Mouse (Mus musculus): ENCODE results near the gene Prkg1. TPM values are rescaled to one million over a fixed set of nuclear protein-coding genes. Genes with fewer than 3 reads are reported as not detected.
"Not testable (repeated sequence)": the region's sequence is repeated elsewhere in the genome, so short reads cannot be mapped to it uniquely, and the experiment has no call there.

Gene Prkg1
- polyA plus RNA-seq, 1 experiment from 2014 or later = 21.1 TPM

- WGBS = 17% methylated on average over 4 of the region's 4 CpGs
- ATAC-seq (ENCODE audit: insufficient number of reproducible peaks, insufficient read depth, low FRiP score, low read depth) = no peak
- Histone ChIP-seq H3K9me3 (ENCODE audit: control insufficient read depth, low read depth, low read length) (no peaks in the 10 kb centered on the region), H3K4me3 (ENCODE audit: low read depth, low read length) (no peak overlapping the region), H3K4me2 (replicated peaks; ENCODE audit: low read depth, low read length) (no peak overlapping the region), H3K9ac (replicated peaks; ENCODE audit: low read depth, low read length) (no peak overlapping the region), H3K4me1 (ENCODE audit: control insufficient read depth, insufficient read depth, low read length) (0 out of 2 replicates have a peak, but pooled peaks cover 5% of the 10 kb centered on the region), H3K27ac (ENCODE audit: low read length) (no peak overlapping the region), H3K27me3 (ENCODE audit: control insufficient read depth, insufficient read depth, low read length) (peaks cover 29% of the 10 kb centered on the region), H3K36me3 (ENCODE audit: control insufficient read depth, insufficient read depth, low read length) (no peaks in the 10 kb centered on the region)
Observed at GRCm38 (mm10) chr19:30553740-30554139, 1211.1 kb downstream of the Prkg1 start.

DNA sequence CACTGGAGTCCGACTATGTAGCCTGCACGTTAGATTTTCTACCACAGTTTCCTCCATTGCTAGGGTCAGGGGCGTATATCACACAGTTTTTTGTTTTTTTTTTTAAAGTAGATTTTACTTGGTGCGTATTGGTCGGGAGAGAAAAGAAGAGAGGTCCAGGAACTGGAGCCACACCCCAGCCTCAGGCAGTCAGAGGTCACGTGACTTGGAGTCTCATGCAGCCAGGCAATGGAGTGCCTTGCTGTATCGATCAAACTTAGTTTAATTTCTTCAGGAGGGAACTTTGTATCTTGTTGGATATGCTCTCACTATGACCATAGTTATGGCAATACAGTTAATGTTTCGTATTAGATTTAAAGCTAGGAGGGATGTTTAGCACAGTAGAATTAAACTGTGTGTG is 1212.6 kb downstream of the Prkg1 start:
- no peak overlapping the region for H3K27ac ChIP-seq (ENCODE audit: low read length)
- no peaks in the 10 kb centered on the region for H3K36me3 ChIP-seq (ENCODE audit: control insufficient read depth, insufficient read depth, low read length)
- no peak overlapping the region for H3K4me2 ChIP-seq (replicated peaks; ENCODE audit: low read depth, low read length)
- 64% methylated on average over 8 of the region's 8 CpGs for WGBS
- ATAC-seq (ENCODE audit: insufficient number of reproducible peaks, insufficient read depth, low FRiP score, low read depth) = no peak
- no peaks in the 10 kb centered on the region for H3K9me3 ChIP-seq (ENCODE audit: control insufficient read depth, low read depth, low read length)
- H3K9ac ChIP-seq (replicated peaks; ENCODE audit: low read depth, low read length) = no peak overlapping the region
- peaks cover 31% of the 10 kb centered on the region for H3K27me3 ChIP-seq (ENCODE audit: control insufficient read depth, insufficient read depth, low read length)
- H3K4me3 ChIP-seq (ENCODE audit: low read depth, low read length) = no peak overlapping the region
- 0 out of 2 replicates have a peak, but pooled peaks cover 5% of the 10 kb centered on the region for H3K4me1 ChIP-seq (ENCODE audit: control insufficient read depth, insufficient read depth, low read length)

DNA sequence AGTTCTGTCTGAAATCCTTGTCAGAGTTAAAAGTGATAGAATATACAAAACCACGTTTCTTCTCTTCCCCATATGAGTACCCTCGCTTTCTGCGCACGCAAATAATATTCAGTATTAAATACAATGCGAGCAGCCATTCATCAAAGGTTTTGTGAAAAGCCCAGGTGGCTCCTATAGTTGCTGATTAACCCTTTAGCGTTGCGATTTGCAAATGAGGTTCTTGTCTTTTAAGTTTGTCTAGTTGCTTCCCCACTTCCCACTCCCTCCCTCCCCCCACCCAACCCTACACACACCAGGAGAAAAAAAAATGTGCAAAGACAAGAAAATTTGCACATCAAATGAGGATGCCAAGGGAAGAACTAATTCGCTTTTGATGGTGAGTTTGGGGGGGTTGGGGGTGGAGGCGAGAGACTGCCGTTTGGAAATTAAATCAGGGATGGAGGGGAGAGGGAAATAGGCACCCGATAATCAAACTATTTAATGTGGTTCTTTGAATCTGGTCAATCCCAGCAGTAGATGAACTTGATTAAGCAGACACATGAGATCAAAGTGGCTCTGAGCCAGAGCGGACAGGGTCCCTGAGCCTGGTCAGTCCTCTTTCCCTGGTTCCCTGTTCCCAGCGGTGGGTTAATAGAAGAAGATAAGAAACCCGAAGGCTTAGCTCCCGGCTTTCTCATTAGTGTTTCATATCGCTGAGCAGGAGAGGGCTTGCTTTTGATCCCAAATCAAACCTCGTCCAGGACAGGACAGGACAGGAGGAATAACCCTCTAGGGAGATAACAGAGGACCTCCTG is 1214.8 kb downstream of the Prkg1 start:
- Histone ChIP-seq H3K4me1 (ENCODE audit: control insufficient read depth, insufficient read depth, low read length) (0 out of 2 replicates have a peak, but pooled peaks cover 5% of the 10 kb centered on the region), H3K27me3 (ENCODE audit: control insufficient read depth, insufficient read depth, low read length) (peaks cover 34% of the 10 kb centered on the region), H3K4me2 (replicated peaks; ENCODE audit: low read depth, low read length) (peak overlapping the region; percentile 48), H3K27ac (ENCODE audit: low read length) (no peak overlapping the region), H3K9ac (replicated peaks; ENCODE audit: low read depth, low read length) (no peak overlapping the region), H3K4me3 (ENCODE audit: low read depth, low read length) (peak overlapping the region; percentile 27; the same call in 1 of the 2 replicates), H3K9me3 (ENCODE audit: control insufficient read depth, low read depth, low read length) (no peaks in the 10 kb centered on the region), H3K36me3 (ENCODE audit: control insufficient read depth, insufficient read depth, low read length) (no peaks in the 10 kb centered on the region)
- under 1% methylated on average over 17 of the region's 17 CpGs for WGBS
- no peak for ATAC-seq (ENCODE audit: insufficient number of reproducible peaks, insufficient read depth, low FRiP score, low read depth)

DNA sequence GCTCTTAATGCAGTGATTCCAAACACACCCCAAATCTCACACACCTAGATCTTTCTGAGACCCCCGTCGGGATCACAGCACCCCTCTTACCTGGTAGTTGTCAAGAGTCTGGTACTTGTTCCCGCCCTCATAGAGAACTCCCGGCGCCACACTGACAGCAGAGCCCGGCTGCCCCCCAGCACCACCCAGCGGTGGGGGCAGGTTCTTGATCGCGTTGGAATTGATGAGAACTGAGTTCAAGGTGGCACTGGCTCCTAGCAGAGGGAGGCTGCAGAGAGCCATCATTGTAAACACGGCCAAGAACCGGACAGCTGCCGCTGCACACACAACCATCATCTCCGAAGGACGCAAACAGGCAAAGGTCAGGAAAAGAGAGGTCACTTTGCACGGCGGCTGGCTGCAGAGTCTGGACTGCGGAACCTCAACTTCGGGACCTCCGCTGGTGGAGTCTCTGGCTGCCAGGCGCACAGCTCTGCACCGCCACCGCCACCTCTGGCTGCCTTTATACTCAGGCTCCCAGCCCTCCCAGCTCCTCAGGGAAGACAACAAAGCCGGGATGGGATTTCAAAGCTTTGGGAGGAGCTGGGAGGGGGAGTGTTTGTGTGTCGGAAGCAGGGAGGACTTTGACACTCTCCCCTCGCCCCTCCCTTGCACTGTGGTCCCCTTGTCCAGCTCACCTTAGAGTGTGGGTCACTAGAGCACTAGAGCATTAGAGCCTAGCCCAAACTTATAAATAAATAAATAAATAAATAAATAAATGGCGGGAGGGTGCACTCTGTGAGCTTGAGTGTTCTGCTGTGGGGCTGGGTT is 1215.6 kb downstream of the Prkg1 start, which contains the start of gene Dkk1:
Gene Dkk1, minus strand, starts transcription at position 622 of the 810 bp plus-strand sequence.
- Histone ChIP-seq H3K36me3 (ENCODE audit: control insufficient read depth, insufficient read depth, low read length) (no peaks in the 10 kb centered on the region), H3K9me3 (ENCODE audit: control insufficient read depth, low read depth, low read length) (no peaks in the 10 kb centered on the region), H3K4me1 (ENCODE audit: control insufficient read depth, insufficient read depth, low read length) (0 out of 2 replicates have a peak, but pooled peaks cover 5% of the 10 kb centered on the region), H3K4me3 (ENCODE audit: low read depth, low read length) (peak within 1 kb of the TSS; percentile 27), H3K9ac (replicated peaks; ENCODE audit: low read depth, low read length) (no peak within 1 kb of the TSS), H3K27me3 (ENCODE audit: control insufficient read depth, insufficient read depth, low read length) (peaks cover 34% of the 10 kb centered on the region), H3K27ac (ENCODE audit: low read length) (no peak within 1 kb of the TSS), H3K4me2 (replicated peaks; ENCODE audit: low read depth, low read length) (peak within 1 kb of the TSS; percentile 48)
- WGBS = 1% methylated on average over 26 of the region's 26 CpGs
- peak; percentile 59; the same call in 1 of the 2 replicates for ATAC-seq (ENCODE audit: insufficient number of reproducible peaks, insufficient read depth, low FRiP score, low read depth)

- no peaks in the 10 kb centered on the region for H3K36me3 ChIP-seq (ENCODE audit: control insufficient read depth, insufficient read depth, low read length)
- no peak overlapping the region for H3K27ac ChIP-seq (ENCODE audit: low read length)
- H3K4me1 ChIP-seq (ENCODE audit: control insufficient read depth, insufficient read depth, low read length) = 0 out of 2 replicates have a peak, but pooled peaks cover 5% of the 10 kb centered on the region
- no peak overlapping the region for H3K9ac ChIP-seq (replicated peaks; ENCODE audit: low read depth, low read length)
- H3K4me3 ChIP-seq (ENCODE audit: low read depth, low read length) = peak overlapping the region; percentile 27
- ATAC-seq (ENCODE audit: insufficient number of reproducible peaks, insufficient read depth, low FRiP score, low read depth) = peak; percentile 37; the same call in 1 of the 2 replicates
- H3K9me3 ChIP-seq (ENCODE audit: control insufficient read depth, low read depth, low read length) = no peaks in the 10 kb centered on the region
- WGBS = 1% methylated on average over 23 of the region's 23 CpGs
- peak overlapping the region; percentile 48 for H3K4me2 ChIP-seq (replicated peaks; ENCODE audit: low read depth, low read length)
- peaks cover 32% of the 10 kb centered on the region for H3K27me3 ChIP-seq (ENCODE audit: control insufficient read depth, insufficient read depth, low read length)
Observed at GRCm38 (mm10) chr19:30548411-30549043, 1216.3 kb downstream of the Prkg1 start.

DNA sequence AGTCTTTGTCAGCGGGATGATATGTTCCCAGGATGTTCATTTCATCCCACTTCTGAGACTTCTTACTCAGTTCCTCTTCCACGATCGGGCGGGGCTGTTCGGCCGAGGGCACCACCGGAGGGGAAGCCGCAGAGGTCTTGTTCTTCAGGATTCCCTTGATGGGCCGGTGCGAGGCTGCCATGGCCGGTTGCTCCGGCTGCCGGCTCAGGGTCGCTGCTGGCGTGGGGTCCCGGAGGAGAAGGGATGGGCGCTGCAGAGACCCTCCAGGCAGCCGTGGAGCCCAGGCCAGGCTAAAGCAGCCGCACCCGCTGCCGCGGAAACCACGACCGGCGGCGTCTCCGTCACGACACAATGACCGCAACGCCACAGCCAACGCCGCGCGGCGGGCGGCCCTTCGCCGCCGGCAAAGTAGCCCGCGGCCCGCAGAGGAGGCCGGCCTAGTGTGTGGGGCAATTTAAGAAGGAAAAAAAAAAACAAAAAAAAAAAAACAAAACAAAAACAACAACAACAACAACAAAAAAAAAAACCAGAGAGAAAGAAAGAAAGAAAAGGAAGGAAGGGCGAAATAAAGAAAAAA is 1225.4 kb downstream of the Prkg1 start:
- ATAC-seq (ENCODE audit: insufficient number of reproducible peaks, insufficient read depth, low FRiP score, low read depth); H3K9me3 ChIP-seq (ENCODE audit: control insufficient read depth, low read depth, low read length): not testable (repeated sequence)

DNA sequence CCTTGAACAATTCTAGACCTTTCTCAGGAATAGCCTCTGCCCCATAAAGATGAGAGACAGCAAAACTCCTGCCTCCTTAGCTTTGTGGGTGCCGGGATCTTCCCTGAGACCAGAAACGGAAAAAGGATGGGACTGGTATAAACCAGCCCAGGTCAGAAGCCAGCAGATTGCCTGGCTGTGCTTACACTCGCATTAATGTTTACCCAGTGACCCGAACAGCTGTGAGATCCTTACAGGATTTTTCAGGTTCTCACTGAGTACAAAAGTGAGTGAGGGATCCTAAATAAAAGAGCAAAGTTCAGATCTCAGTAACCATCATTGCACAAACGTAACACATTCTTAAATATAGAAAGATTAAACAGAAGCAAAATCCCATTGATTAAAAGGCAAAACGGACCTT is 1248.1 kb downstream of the Prkg1 start:
- ATAC-seq (ENCODE audit: insufficient number of reproducible peaks, insufficient read depth, low FRiP score, low read depth) = no peak
- H3K4me2 ChIP-seq (replicated peaks; ENCODE audit: low read depth, low read length) = no peak overlapping the region
- WGBS = 35% methylated on average over 6 of the region's 6 CpGs

More for the DNA sequence above, 1225.4 kb downstream of the Prkg1 start:
- H3K27ac ChIP-seq (ENCODE audit: low read length); H3K27me3 ChIP-seq (ENCODE audit: control insufficient read depth, insufficient read depth, low read length); H3K4me1 ChIP-seq (ENCODE audit: control insufficient read depth, insufficient read depth, low read length); H3K36me3 ChIP-seq (ENCODE audit: control insufficient read depth, insufficient read depth, low read length); H3K9ac ChIP-seq (replicated peaks; ENCODE audit: low read depth, low read length): not testable (repeated sequence)
- Histone ChIP-seq H3K4me2 (replicated peaks; ENCODE audit: low read depth, low read length) (peak overlapping the region; percentile 56), H3K4me3 (ENCODE audit: low read depth, low read length) (peak overlapping the region; percentile 32)
- WGBS = 1% methylated on average over 42 of the region's 44 CpGs

More for the DNA sequence above, 1248.1 kb downstream of the Prkg1 start:
- Histone ChIP-seq H3K27ac (ENCODE audit: low read length) (no peak overlapping the region), H3K4me3 (ENCODE audit: low read depth, low read length) (no peak overlapping the region), H3K9ac (replicated peaks; ENCODE audit: low read depth, low read length) (no peak overlapping the region), H3K27me3 (ENCODE audit: control insufficient read depth, insufficient read depth, low read length) (no peaks in the 10 kb centered on the region), H3K9me3 (ENCODE audit: control insufficient read depth, low read depth, low read length) (no peaks in the 10 kb centered on the region), H3K36me3 (ENCODE audit: control insufficient read depth, insufficient read depth, low read length) (no peaks in the 10 kb centered on the region), H3K4me1 (ENCODE audit: control insufficient read depth, insufficient read depth, low read length) (no peaks in the 10 kb centered on the region)

Measured in stomach, embryonic 14.5 days (tissue).